Mouse (Mus musculus) forebrain, embryonic 16.5 days (tissue): ENCODE measurements around the gene Trnt1. TPM values are rescaled to one million over a fixed set of nuclear protein-coding genes. Genes with fewer than 3 reads are reported as not detected.

Experiments used
- ATAC-seq: fragments of 200-750 bp; cut with Nextera tagmentation; 2 replicates; pipeline ENCODE4 v1.8.0; 2017; ENCODE audit warnings: mild to moderate bottlenecking, moderate library complexity
- H3K27ac ChIP-seq: fragments of 300-500 bp; sonication (generic); 2 replicates; pipeline ENCODE4 v1.5.1; 2014; ENCODE audit warnings: low read length, control low read depth
- H3K27me3 ChIP-seq: fragments of 300-500 bp; sonication (generic); replicated peaks from 2 replicates; pipeline ENCODE4 v1.6.1; 2014; ENCODE audit warnings: low read length; ENCODE audit not compliant: control insufficient read depth, insufficient read depth
- H3K36me3 ChIP-seq: fragments of 300-500 bp; sonication (generic); 2 replicates; pipeline ENCODE4 v1.6.1; 2014; ENCODE audit not compliant: control insufficient read depth, insufficient read depth
- H3K4me1 ChIP-seq: fragments of 300-500 bp; sonication (generic); replicated peaks from 2 replicates; pipeline ENCODE4 v1.6.1; 2014; ENCODE audit warnings: low read length; ENCODE audit not compliant: control insufficient read depth, insufficient read depth
- H3K4me2 ChIP-seq: fragments of 300-500 bp; sonication (generic); 2 replicates; pipeline ENCODE4 v1.6.1; 2014; ENCODE audit warnings: mild to moderate bottlenecking, low read length, control low read depth
- H3K4me3 ChIP-seq: fragments of 300-500 bp; sonication (generic); replicated peaks from 2 replicates; pipeline ENCODE4 v1.5.1; 2014; ENCODE audit warnings: mild to moderate bottlenecking, low read length, control low read depth
- H3K9ac ChIP-seq: fragments of 300-500 bp; sonication (generic); replicated peaks from 2 replicates; pipeline ENCODE4 v1.6.1; 2014; ENCODE audit warnings: low read depth, low read length, control low read depth
- H3K9me3 ChIP-seq: fragments of 300-500 bp; sonication (generic); 2 replicates; pipeline ENCODE4 v1.6.1; 2016; ENCODE audit warnings: low read length; ENCODE audit not compliant: control insufficient read depth
- WGBS: fragments of 180-500 bp; shearing (Covaris S2); extraction: QIAGEN DNeasy Blood & Tissue Kit; methylation state at CpG from one replicate; pipeline ENCODE4 v1.1.7; 2014; 5-methylcytosine and 5-hydroxymethylcytosine counted together
- polyA plus RNA-seq: library from polyadenylated mRNA; unstranded; fragments of >200 nt; fragmentation: Nextera tagmentation; extraction: Ambion mirVana; gene quantifications from 2 replicates; pipeline ENCODE4 v1.2.1, GENCODE M21; 2015

Gene Trnt1
- polyA plus RNA-seq, 1 experiment from 2014 or later: 66.6 TPM

DNA sequence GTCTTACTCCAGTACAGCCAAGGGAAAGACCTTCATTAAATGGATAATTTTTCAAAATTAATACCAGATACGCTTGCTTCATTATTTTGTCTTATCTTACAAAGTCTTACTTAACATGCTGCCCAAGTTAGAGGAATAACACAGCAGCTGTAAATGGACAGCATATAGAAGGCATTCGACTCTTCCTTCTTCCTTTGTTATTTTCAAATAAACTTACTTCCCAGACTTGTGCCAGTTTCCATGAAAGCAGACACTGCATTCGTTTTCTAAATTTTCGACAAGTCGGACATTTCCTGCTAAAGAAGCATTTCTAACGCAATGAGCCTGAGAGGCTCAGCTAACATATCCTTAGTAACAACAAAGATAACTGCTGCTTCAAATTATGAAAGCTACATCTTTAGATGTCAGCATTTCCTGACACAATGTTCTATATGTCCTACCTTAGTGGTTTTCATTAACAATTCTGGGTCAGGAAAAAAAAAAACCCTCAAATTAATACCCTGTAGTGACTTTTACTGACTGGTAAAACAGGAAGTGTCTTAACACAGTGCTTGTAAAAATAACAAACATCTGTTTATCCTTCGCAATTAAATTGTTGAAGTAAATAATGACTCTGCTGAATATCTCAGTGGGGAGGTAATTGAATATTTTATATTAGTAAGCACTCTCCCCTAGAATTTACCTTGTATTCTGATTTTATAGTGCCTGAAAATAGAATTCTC, 23.1 kb upstream of the Trnt1 start:
- 85% methylated on average over 7 of the region's 7 CpGs for WGBS
- H3K4me1 ChIP-seq: no peaks in the 10 kb centered on the region
- no peaks in the 10 kb centered on the region for H3K36me3 ChIP-seq
- H3K27me3 ChIP-seq: no peaks in the 10 kb centered on the region
- H3K27ac ChIP-seq: no peak overlapping the region
- no peak overlapping the region for H3K4me3 ChIP-seq
- no peak overlapping the region for H3K4me2 ChIP-seq
- ATAC-seq: no peak
- no peaks in the 10 kb centered on the region for H3K9me3 ChIP-seq
- H3K9ac ChIP-seq: no peak overlapping the region

DNA sequence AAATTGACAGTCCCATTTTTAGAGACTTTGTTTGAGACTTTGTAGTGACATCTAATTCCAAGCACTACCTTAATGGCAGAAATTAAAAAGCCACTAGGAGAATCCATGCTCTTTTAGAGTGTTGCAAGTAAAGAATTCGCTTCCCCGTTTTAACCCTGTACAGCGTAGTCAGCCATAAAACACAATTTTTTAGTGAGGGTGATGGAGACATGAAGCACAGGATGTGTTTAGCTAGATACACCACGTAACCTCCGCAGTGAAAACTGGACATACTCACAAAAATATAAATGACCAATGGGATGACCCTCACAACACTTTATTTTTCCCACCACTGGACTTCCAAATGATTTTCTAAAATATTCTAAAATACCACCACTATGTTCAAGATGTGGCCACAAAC, 21.7 kb upstream of the Trnt1 start:
- no peak overlapping the region for H3K4me2 ChIP-seq
- no peak overlapping the region for H3K9ac ChIP-seq
- WGBS: 96% methylated on average over 5 of the region's 5 CpGs
- H3K27me3 ChIP-seq: no peaks in the 10 kb centered on the region
- no peaks in the 10 kb centered on the region for H3K36me3 ChIP-seq
- no peaks in the 10 kb centered on the region for H3K4me1 ChIP-seq
- no peaks in the 10 kb centered on the region for H3K9me3 ChIP-seq
- ATAC-seq: no peak
- H3K27ac ChIP-seq: no peak overlapping the region
- H3K4me3 ChIP-seq: no peak overlapping the region

DNA sequence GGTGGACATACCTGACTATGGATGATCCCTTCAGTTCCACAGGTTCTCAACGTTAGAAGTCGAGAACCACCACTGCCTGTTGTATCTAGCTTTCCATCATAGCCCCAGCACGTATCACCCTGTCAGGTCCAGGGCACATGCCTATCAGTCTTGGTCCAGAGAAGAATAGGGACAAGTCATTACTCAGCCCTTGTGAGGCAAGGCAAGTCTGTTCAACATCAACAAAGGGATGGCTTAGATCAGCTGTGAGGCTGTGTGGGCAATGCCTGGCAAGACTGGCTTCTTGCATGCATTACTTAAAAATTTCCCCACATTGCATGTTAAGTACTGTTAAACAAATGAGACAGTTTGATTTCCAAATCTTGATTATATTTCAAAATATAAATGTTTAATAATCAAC, 21.1 kb upstream of the Trnt1 start:
- H3K4me3 ChIP-seq: no peak overlapping the region
- H3K36me3 ChIP-seq: no peaks in the 10 kb centered on the region
- ATAC-seq: no peak
- 87% methylated on average over 3 of the region's 3 CpGs for WGBS
- no peaks in the 10 kb centered on the region for H3K4me1 ChIP-seq
- H3K9ac ChIP-seq: no peak overlapping the region
- H3K9me3 ChIP-seq: no peaks in the 10 kb centered on the region
- no peaks in the 10 kb centered on the region for H3K27me3 ChIP-seq
- H3K4me2 ChIP-seq: no peak overlapping the region
- H3K27ac ChIP-seq: no peak overlapping the region

DNA sequence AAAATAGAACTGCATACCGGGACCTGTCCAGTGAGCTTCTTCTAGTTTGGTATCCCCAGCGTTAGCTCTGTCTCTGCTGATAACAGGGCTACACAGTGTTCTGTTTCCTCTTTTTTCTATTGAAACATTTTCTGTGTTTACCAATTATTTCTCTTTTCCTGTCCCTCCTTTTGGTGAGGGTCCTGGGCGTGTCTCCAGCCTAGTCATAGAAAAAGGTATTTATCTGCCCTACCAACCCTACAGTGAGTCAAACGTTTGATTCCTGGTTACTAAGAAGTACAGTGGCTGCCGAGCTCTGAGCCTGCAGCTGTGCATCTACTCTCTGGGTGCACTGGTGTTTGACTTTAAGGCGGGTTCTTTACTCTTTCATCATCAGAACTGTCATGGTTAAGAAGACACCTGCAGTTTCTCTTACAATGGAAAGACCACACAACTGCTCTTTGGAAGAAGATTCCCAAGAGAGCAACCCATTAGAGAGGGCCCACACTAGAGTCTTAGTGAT, 20.0 kb upstream of the Trnt1 start, which contains the start of gene Il5ra:
Gene Il5ra (minus strand): TSS at position 151 of the 502 bp plus-strand sequence.
- 79% methylated on average over 6 of the region's 6 CpGs for WGBS

DNA sequence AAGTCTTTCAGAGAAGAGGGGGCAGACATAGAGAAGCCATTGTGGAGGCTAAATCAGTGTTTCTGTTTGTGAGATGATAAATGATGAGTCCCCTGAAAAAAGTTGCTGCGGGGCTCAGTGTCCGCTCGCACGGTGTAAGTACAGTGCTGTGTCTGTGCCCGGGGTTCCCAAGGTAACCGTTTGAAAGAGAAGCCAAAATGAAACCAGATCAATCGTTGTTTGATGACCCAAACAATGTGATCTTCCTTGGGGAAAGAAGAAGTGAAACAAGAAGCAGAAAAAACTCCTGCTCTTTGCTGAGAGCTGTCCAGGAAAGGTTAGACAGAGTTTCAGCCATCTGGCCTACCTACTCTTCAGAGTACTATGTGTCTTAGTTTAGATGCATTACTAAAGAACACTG, 18.6 kb upstream of the Trnt1 start:
- Histone ChIP-seq H3K36me3 (no peaks in the 10 kb centered on the region), H3K4me1 (no peaks in the 10 kb centered on the region), H3K4me2 (no peak overlapping the region), H3K27ac (no peak overlapping the region), H3K4me3 (no peak overlapping the region), H3K9me3 (no peaks in the 10 kb centered on the region), H3K9ac (no peak overlapping the region), H3K27me3 (no peaks in the 10 kb centered on the region)
- 89% methylated on average over 7 of the region's 7 CpGs for WGBS
- ATAC-seq: no peak

More for the DNA sequence above, 20.0 kb upstream of the Trnt1 start, which contains the start of gene Il5ra:
- Histone ChIP-seq H3K4me1 (no peaks in the 10 kb centered on the region), H3K36me3 (no peaks in the 10 kb centered on the region), H3K4me3 (no peak within 1 kb of the TSS), H3K27me3 (no peaks in the 10 kb centered on the region), H3K4me2 (no peak within 1 kb of the TSS), H3K9ac (no peak within 1 kb of the TSS), H3K27ac (no peak within 1 kb of the TSS), H3K9me3 (no peaks in the 10 kb centered on the region)
- no peak for ATAC-seq

DNA sequence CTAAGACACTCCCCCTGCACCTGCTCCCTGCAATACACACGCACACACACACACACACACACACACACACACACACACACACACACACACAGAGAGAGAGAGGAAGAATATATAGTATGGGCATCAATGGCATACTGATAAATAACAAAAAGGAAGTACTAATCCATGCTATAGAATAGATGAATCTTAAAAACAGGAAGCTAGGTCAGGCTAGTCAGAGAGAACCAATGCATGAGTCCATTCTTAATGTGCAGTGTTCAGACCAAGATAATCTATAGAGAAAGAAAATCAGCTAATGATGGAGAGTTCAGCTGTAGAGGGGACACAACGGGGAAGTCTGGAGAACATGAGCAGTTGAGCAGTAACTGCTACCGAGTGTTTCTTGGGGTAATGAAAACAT, 10.6 kb upstream of the Trnt1 start:
- Histone ChIP-seq H3K27me3 (0 out of 2 replicates have a peak, but pooled peaks cover 2% of the 10 kb centered on the region), H3K9me3 (no peaks in the 10 kb centered on the region), H3K36me3 (no peaks in the 10 kb centered on the region), H3K9ac (no peak overlapping the region), H3K4me3 (no peak overlapping the region), H3K27ac (no peak overlapping the region), H3K4me1 (no peaks in the 10 kb centered on the region), H3K4me2 (no peak overlapping the region)
- no peak for ATAC-seq
- WGBS: 81% methylated on average over 3 of the region's 3 CpGs

DNA sequence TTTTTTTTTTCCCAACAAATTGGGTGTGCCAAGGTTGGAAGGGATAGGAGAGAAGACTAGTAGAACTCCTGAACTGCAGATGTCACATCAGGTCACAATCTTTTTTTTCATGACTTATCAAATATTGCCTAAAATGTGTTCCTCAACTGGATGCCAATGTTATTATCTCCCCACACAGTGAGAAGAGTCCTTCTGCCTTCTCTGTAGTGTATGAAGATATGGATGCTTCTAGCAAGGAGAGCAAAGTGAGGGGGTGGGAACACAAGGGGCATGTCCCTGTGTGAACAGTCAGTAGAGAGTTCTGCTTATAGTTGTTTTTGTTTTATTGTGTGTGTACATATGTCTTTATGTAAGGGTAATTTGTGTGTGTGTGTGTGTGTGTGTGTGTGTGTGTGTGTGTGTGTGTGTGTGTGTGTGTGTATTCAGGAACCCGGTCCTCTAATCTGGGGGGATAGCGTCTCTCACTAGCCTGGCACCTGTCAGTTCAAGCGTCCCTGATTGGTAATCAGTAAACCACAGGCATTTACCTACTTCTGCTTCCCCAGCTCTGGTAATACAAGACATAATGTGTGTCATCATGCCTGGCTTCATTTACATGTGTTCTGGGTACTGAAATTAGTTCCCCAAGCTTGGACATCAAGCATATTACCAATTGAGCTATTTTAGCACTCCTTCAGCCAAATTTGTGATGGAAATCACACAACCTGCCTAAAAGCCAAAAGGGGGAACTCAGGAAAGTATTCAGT, 8.3 kb upstream of the Trnt1 start:
- ATAC-seq: no peak
- H3K9ac ChIP-seq: no peak overlapping the region
- no peak overlapping the region for H3K27ac ChIP-seq
- 0 out of 2 replicates have a peak, but pooled peaks cover 3% of the 10 kb centered on the region for H3K27me3 ChIP-seq
- WGBS: 80% methylated on average over 3 of the region's 3 CpGs
- no peaks in the 10 kb centered on the region for H3K4me1 ChIP-seq
- no peak overlapping the region for H3K4me2 ChIP-seq
- no peak overlapping the region for H3K4me3 ChIP-seq
- H3K36me3 ChIP-seq: no peaks in the 10 kb centered on the region
- H3K9me3 ChIP-seq: no peaks in the 10 kb centered on the region

DNA sequence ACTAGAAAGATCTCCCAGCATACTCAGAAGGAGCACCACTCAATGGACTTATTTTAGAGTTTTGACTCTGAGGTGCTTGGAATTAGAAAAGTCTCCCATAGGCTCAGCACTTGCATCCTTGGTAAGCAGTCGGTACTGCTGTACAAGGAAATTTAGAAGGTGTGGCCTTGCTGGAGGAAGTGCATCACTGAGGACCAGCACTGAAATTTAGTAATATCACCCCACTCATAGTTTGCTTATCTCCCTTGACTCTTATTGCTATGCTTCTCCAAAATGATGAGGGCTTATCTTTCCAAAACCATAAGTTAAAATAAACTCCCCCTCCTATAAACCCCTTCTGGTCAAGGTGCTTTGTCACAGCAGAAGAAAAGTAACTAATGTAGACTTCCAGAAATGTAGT, 7.4 kb upstream of the Trnt1 start:
- Histone ChIP-seq H3K27ac (no peak overlapping the region), H3K9ac (no peak overlapping the region), H3K36me3 (no peaks in the 10 kb centered on the region), H3K4me2 (no peak overlapping the region), H3K4me3 (no peak overlapping the region), H3K9me3 (no peaks in the 10 kb centered on the region), H3K4me1 (no peaks in the 10 kb centered on the region), H3K27me3 (peaks cover 5% of the 10 kb centered on the region; the same call in 1 of the 2 replicates)
- WGBS: 76% methylated on average over 1 of the region's 1 CpGs
- no peak for ATAC-seq

DNA sequence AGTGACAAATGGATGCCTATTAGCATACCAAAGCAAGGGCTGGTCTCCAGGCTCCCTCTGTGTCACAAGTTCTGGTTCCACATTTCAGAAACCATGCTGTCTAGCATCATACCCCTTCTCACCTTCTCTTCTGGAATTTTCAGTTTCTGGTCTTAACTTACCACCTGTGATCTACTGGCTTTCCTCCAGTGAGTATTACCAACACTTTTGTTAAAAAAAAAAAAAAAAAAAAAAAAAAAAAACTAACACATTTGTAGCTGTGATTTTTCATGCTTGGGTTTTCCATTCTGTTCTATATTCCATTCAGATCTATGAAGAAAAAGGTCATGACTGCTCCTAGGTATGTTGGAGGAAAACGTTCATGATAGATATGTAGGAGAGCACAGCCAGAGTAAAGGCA, 3.0 kb upstream of the Trnt1 start:
- Histone ChIP-seq H3K27ac (no peak overlapping the region), H3K9ac (no peak overlapping the region), H3K27me3 (peaks cover 5% of the 10 kb centered on the region; the same call in 1 of the 2 replicates), H3K4me2 (no peak overlapping the region), H3K4me1 (peaks cover 10% of the 10 kb centered on the region), H3K4me3 (no peak overlapping the region), H3K36me3 (no peaks in the 10 kb centered on the region), H3K9me3 (no peaks in the 10 kb centered on the region)
- no peak for ATAC-seq
- WGBS: 65% methylated on average over 1 of the region's 1 CpGs
